ENCODE assay signal across 15 mouse cellular contexts in genomic region chr7:66812737-66813136, GRCm38 (mm10). TPM values are rescaled to one million over a fixed set of nuclear protein-coding genes. Genes with fewer than 3 reads are reported as not detected.
DNase-seq lines count a peak whose midpoint lies in the region; ATAC-seq lines count a peak whose summit lies in the region.
"Had no signal": no experiment of that assay in that cellular context is flagged by ENCODE, and none has a peak within 500 bp of the region (broad histone marks: within the 10 kb centered on the region; RNA-seq: fewer than 3 reads in every experiment).

No protein-coding gene starts in this region.

- no peak overlapping the region for H3K4me2 ChIP-seq in kidney, embryonic 16.5 days (replicated peaks; ENCODE audit: low read depth, low read length)
- H3K4me2 ChIP-seq: intestine, embryonic 15.5 days; liver, embryonic 15.5 days; midbrain, embryonic 12.5 days; neural tube, embryonic 12.5 days had no signal

- H3K4me3 ChIP-seq in kidney, embryonic 16.5 days (ENCODE audit: low read length), result no peak overlapping the region
- H3K4me3 ChIP-seq: intestine, embryonic 15.5 days; liver, embryonic 15.5 days; midbrain, embryonic 12.5 days; neural tube, embryonic 12.5 days had no signal

- H3K27ac ChIP-seq in kidney, embryonic 16.5 days (ENCODE audit: low read length), result no peak overlapping the region
- H3K27ac ChIP-seq: intestine, embryonic 15.5 days; liver, embryonic 15.5 days; midbrain, embryonic 12.5 days; neural tube, embryonic 12.5 days had no signal

- H3K4me1 ChIP-seq in kidney, embryonic 16.5 days (ENCODE audit: insufficient read depth, low read length), result no peaks in the 10 kb centered on the region
- H3K4me1 ChIP-seq: intestine, embryonic 15.5 days; liver, embryonic 15.5 days; midbrain, embryonic 12.5 days; neural tube, embryonic 12.5 days had no signal

- no peaks in the 10 kb centered on the region for H3K27me3 ChIP-seq in kidney, embryonic 16.5 days (ENCODE audit: insufficient read depth, low read length)
- H3K27me3 ChIP-seq: intestine, embryonic 15.5 days; liver, embryonic 15.5 days; midbrain, embryonic 12.5 days; neural tube, embryonic 12.5 days had no signal

- 25% methylated on average over 9 of the region's 9 CpGs for WGBS in kidney, embryonic 16.5 days

- peak; percentile 27; the same call in 1 of the 2 replicates for ATAC-seq in kidney, embryonic 16.5 days (ENCODE audit: low FRiP score, low TSS enrichment)
- ATAC-seq: forebrain, embryonic 16.5 days; intestine, embryonic 15.5 days had no signal

- H3K9me3 ChIP-seq in kidney, embryonic 16.5 days (ENCODE audit: low read length), result no peaks in the 10 kb centered on the region
- H3K9me3 ChIP-seq: G1E; intestine, embryonic 15.5 days; liver, embryonic 15.5 days; midbrain, embryonic 12.5 days; neural tube, embryonic 12.5 days had no signal

- H3K36me3 ChIP-seq in kidney, embryonic 16.5 days (ENCODE audit: insufficient read depth, low read length), result no peaks in the 10 kb centered on the region
- H3K36me3 ChIP-seq: G1E; intestine, embryonic 15.5 days; liver, embryonic 15.5 days; midbrain, embryonic 12.5 days; neural tube, embryonic 12.5 days had no signal

- no peak for DNase-seq in kidney, adult 8-10 months
- DNase-seq in right cerebral cortex, adult 18-20 months, result peak; percentile 57
- no peak for DNase-seq in right cerebral cortex, postnatal 25 days
- DNase-seq in brain, adult 2 months (ENCODE audit: low read depth, low spot score), result peak; percentile 65
- peak; percentile 16 for DNase-seq in telencephalon, adult 2 months (ENCODE audit: low read depth, low spot score)
- no peak for DNase-seq in heart, adult 11 months
- DNase-seq in gastrocnemius, adult 18-20 months (ENCODE audit: low spot score), result no peak
- DNase-seq: heart, postnatal 36 days had no signal

- no peak overlapping the region for H3K9ac ChIP-seq in kidney, embryonic 16.5 days (replicated peaks; ENCODE audit: low read length)
- H3K9ac ChIP-seq: intestine, embryonic 15.5 days; liver, embryonic 15.5 days; midbrain, embryonic 12.5 days; neural tube, embryonic 12.5 days had no signal

RNA-seq across cellular contexts. Expression of gene Adamts17, which starts 26.8 kb away (rescaled TPM):
- polyA plus RNA-seq in kidney, embryonic 16.5 days (2015; fragmentation: Nextera tagmentation; extraction: Ambion mirVana), result 3.6 and 4.7 TPM in 2 replicates
- total RNA-seq in gastrocnemius, adult 18-20 months (2021), result under 1 TPM in 1 of 2 experiments, not detected in 1; 0.50 TPM
- polyA plus RNA-seq: G1E had no signal

Comparison
In these comparisons a context has a peak if more than half of its experiments do, and no peak if none do; other contexts are left out.
1. DNase-seq: peak in right cerebral cortex, adult 18-20 months (single experiment), brain, adult 2 months (single experiment) and telencephalon, adult 2 months (single experiment); none in kidney, adult 8-10 months (0 of 2), right cerebral cortex, postnatal 25 days (single experiment), heart, adult 11 months (single experiment) and gastrocnemius, adult 18-20 months (single experiment).